Mouse (Mus musculus): Measurements from ENCODE around the gene Snupn. TPM values are rescaled to one million over a fixed set of nuclear protein-coding genes. Genes with fewer than 3 reads are reported as not detected.
"Not testable (repeated sequence)": the region's sequence is repeated elsewhere in the genome, so short reads cannot be mapped to it uniquely, and the experiment has no call there.

The Snupn gene
- polyA plus RNA-seq, 1 experiment = 2.5 TPM

DNA sequence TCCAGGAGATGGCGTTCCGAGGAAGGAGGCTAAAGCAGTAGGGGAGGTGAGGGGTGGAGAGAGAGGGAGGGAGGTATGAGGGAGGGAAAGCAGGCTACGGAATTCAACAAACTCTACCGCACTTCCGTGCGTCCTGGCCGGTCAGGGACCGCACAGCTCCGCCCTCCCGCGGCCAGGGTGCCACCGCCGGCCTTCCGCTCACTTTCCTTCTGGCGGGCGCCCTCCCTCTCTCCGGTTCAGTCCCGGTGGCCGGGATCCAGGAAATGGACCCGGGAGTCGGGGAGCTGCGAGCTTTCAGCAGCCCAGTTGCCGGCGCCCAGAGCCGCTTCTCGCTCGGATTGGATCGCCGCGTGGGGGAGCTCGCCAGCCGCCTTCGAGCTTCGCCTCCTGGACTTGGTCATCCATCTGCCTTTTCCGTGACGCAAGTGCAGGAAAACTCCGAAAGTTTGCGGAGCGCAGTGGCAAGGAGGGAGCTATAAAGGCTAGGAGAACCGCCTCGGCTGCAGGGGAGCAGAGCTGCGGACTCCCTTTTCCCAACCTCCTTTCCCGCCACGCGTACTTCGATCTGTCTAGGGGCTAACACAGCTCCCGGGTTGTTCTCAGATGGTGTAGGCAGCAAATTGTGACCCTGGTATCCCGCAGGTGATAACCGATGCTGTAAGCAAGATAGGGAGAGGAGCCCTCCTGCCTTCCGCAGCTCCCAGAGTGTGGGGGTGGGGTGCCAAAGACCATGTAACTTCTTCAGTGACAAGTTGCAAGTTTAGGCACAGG lies 22.5 kb upstream of the Snupn start, which contains the start of gene Snx33:
TSS of gene Snx33 (minus strand) at position 331 of the 771 bp plus-strand sequence.
- H3K36me3 ChIP-seq (replicated peaks; ENCODE audit: low read length) = peaks cover 5% of the 10 kb centered on the region
- TF ChIP-seq GATA1 (IDR thresholded peaks at IDR 0.05; ENCODE audit: borderline replicate concordance, low read length) = no peak
- no peak for TF ChIP-seq FLI1 (IDR thresholded peaks at IDR 0.05; ENCODE audit: low read length)
- no peaks in the 10 kb centered on the region for H3K9me3 ChIP-seq
- peak within 1 kb of the TSS; percentile 95 for H3K4me3 ChIP-seq (replicated peaks)
- peaks cover 68% of the 10 kb centered on the region for H3K27me3 ChIP-seq (replicated peaks)
- peaks cover 53% of the 10 kb centered on the region for H3K4me1 ChIP-seq

GRCm38 (mm10) chr9:56929496-56929895 lies 21.2 kb upstream of the Snupn start:
- H3K36me3 ChIP-seq (replicated peaks; ENCODE audit: low read length) = peaks cover 5% of the 10 kb centered on the region
- no peaks in the 10 kb centered on the region for H3K9me3 ChIP-seq
- H3K4me1 ChIP-seq = peaks cover 43% of the 10 kb centered on the region
- no peak for TF ChIP-seq GATA1 (IDR thresholded peaks at IDR 0.05; ENCODE audit: borderline replicate concordance, low read length)
- TF ChIP-seq FLI1 (IDR thresholded peaks at IDR 0.05; ENCODE audit: low read length) = no peak
- H3K4me3 ChIP-seq (replicated peaks) = no peak overlapping the region
- peaks cover 58% of the 10 kb centered on the region for H3K27me3 ChIP-seq (replicated peaks)

GRCm38 (mm10) chr9:56930556-56930955 lies 20.1 kb upstream of the Snupn start:
- Histone ChIP-seq H3K9me3 (peaks cover 2% of the 10 kb centered on the region), H3K4me3 (replicated peaks) (no peak overlapping the region), H3K36me3 (replicated peaks; ENCODE audit: low read length) (peaks cover 4% of the 10 kb centered on the region), H3K4me1 (peaks cover 32% of the 10 kb centered on the region), H3K27me3 (replicated peaks) (peaks cover 49% of the 10 kb centered on the region)
- TF ChIP-seq GATA1 (IDR thresholded peaks at IDR 0.05; ENCODE audit: borderline replicate concordance, low read length) (no peak), FLI1 (IDR thresholded peaks at IDR 0.05; ENCODE audit: low read length) (no peak)

GRCm38 (mm10) chr9:56936861-56937222 lies 13.8 kb upstream of the Snupn start:
- Histone ChIP-seq H3K4me1 (peaks cover 22% of the 10 kb centered on the region), H3K9me3 (peaks cover 6% of the 10 kb centered on the region), H3K4me3 (replicated peaks) (peak overlapping the region; percentile 94), H3K36me3 (replicated peaks; ENCODE audit: low read length) (no peaks in the 10 kb centered on the region), H3K27me3 (replicated peaks) (no peaks in the 10 kb centered on the region)
- TF ChIP-seq FLI1 (IDR thresholded peaks at IDR 0.05; ENCODE audit: low read length) = no peak
- no peak for TF ChIP-seq GATA1 (IDR thresholded peaks at IDR 0.05; ENCODE audit: borderline replicate concordance, low read length)

- TF ChIP-seq FLI1 (IDR thresholded peaks at IDR 0.05; ENCODE audit: low read length) (peak; percentile 25; the same call in 1 of the 2 replicates), GATA1 (IDR thresholded peaks at IDR 0.05; ENCODE audit: borderline replicate concordance, low read length) (no peak)
- Histone ChIP-seq H3K4me3 (replicated peaks) (peak within 1 kb of the TSS; percentile 94), H3K9me3 (peaks cover 6% of the 10 kb centered on the region), H3K27me3 (replicated peaks) (peaks cover under 1% of the 10 kb centered on the region), H3K36me3 (replicated peaks; ENCODE audit: low read length) (no peaks in the 10 kb centered on the region), H3K4me1 (peaks cover 22% of the 10 kb centered on the region)
Measured at GRCm38 (mm10) chr9:56937223-56938160, 13.2 kb upstream of the Snupn start, which contains the start of gene Imp3. Gene Imp3 (plus strand): TSS chr9:56937475.

DNA sequence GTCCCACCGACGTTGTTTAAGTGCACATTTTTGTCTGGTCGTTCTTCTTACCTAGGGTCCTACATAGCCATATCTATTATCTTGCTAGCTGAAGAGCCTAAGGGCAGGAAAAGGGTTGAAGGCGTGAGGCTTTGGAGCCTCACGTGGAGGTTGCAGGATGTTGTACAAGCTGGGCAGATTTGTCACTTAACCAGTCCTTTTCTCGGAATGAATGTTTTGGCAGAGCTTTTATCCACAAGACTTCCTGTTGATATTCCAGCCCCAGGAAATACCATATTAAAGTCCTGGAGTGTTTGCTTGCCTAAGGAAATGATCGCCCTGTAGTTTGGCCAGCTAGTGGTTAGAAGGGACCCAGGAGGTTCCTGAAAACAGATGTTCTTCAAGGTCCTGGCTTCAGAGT lies 12.3 kb upstream of the Snupn start:
- H3K27me3 ChIP-seq (replicated peaks) = peaks cover 3% of the 10 kb centered on the region
- TF ChIP-seq FLI1 (IDR thresholded peaks at IDR 0.05; ENCODE audit: low read length) (no peak), GATA1 (IDR thresholded peaks at IDR 0.05; ENCODE audit: borderline replicate concordance, low read length) (no peak)
- peaks cover 6% of the 10 kb centered on the region for H3K9me3 ChIP-seq
- H3K4me1 ChIP-seq = peaks cover 22% of the 10 kb centered on the region
- no peaks in the 10 kb centered on the region for H3K36me3 ChIP-seq (replicated peaks; ENCODE audit: low read length)
- H3K4me3 ChIP-seq (replicated peaks) = peak overlapping the region; percentile 94

- not testable (repeated sequence) for H3K4me3 ChIP-seq (replicated peaks); H3K9me3 ChIP-seq
Measured at GRCm38 (mm10) chr9:56947481-56947880, 3.2 kb upstream of the Snupn start.

DNA sequence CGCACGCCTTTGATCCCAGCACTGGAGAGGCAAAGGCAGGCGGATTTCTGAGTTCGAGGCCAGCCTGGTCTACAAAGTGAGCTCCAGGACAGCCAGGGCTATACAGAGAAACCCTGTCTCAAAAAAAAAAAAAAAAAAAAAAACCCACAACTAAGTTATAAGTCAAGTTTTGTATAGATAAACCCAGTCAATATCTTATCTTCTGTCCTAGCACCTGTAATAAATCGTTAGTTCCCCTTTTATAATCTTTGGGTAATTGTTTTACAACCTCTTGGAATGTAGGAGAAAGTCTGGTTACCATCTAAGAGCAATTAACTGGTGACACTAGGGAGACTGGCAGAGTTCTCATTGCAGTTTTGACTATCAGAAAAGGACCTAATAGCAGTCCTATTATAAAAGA lies 2.0 kb upstream of the Snupn start:
- not testable (repeated sequence) for H3K27me3 ChIP-seq (replicated peaks); H3K9me3 ChIP-seq; H3K36me3 ChIP-seq (replicated peaks; ENCODE audit: low read length); H3K4me3 ChIP-seq (replicated peaks)
- H3K4me1 ChIP-seq = peaks cover 17% of the 10 kb centered on the region

More at GRCm38 (mm10) chr9:56947481-56947880, 3.2 kb upstream of the Snupn start:
- not testable (repeated sequence) for H3K27me3 ChIP-seq (replicated peaks); H3K36me3 ChIP-seq (replicated peaks; ENCODE audit: low read length)
- H3K4me1 ChIP-seq = peaks cover 17% of the 10 kb centered on the region

DNA sequence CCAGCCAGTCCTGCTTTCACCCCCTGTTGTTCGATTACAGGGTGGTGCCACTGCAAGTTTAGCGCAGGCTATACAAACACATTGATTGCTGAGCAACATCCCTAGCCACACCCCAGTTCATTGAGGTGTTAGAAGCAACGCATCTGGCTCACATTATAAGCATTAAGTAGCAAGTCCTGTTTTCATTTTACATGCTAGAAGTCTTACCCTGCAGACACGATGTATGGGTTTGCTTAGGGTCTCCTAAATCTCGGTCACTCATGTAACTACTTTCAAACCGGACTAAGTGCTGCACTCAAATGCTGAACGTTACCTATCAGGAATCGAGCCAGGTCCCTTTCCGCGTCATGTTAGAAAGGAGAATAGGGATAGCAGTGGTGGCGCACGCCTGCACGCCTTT lies 911 bp upstream of the Snupn start:
- no peaks in the 10 kb centered on the region for H3K36me3 ChIP-seq (replicated peaks; ENCODE audit: low read length)
- TF ChIP-seq FLI1 (IDR thresholded peaks at IDR 0.05; ENCODE audit: low read length) = no peak
- TF ChIP-seq GATA1 (IDR thresholded peaks at IDR 0.05; ENCODE audit: borderline replicate concordance, low read length) = no peak
- H3K4me1 ChIP-seq = peaks cover 17% of the 10 kb centered on the region
- H3K27me3 ChIP-seq (replicated peaks) = no peaks in the 10 kb centered on the region
- no peaks in the 10 kb centered on the region for H3K9me3 ChIP-seq
- peak overlapping the region; percentile 90 for H3K4me3 ChIP-seq (replicated peaks)

- Histone ChIP-seq H3K4me3 (replicated peaks) (no peak overlapping the region), H3K27me3 (replicated peaks) (no peaks in the 10 kb centered on the region), H3K9me3 (no peaks in the 10 kb centered on the region), H3K36me3 (replicated peaks; ENCODE audit: low read length) (peaks cover 18% of the 10 kb centered on the region), H3K4me1 (peaks cover 17% of the 10 kb centered on the region)
- no peak for TF ChIP-seq GATA1 (IDR thresholded peaks at IDR 0.05; ENCODE audit: borderline replicate concordance, low read length)
- no peak for TF ChIP-seq FLI1 (IDR thresholded peaks at IDR 0.05; ENCODE audit: low read length)
Measured at GRCm38 (mm10) chr9:56953562-56953961, 2.9 kb downstream of the Snupn start.

Measured in megakaryocyte, embryonic 14.5 days (primary cell).